In genomic region chr14:104274752-104275151, GRCm38 (mm10) we compare ENCODE assay signal across 15 mouse cellular contexts.
"Had no signal": no experiment of that assay in that cellular context is flagged by ENCODE, and none has a peak within 500 bp of the region (broad histone marks: within the 10 kb centered on the region; RNA-seq: fewer than 3 reads in every experiment).

No protein-coding gene starts in this region.

- H3K9me3 ChIP-seq: neural tube, embryonic 15.5 days; stomach, embryonic 15.5 days had no signal

- DNase-seq: retina, postnatal 1 day; right cerebral cortex, adult 18-20 months; right cerebral cortex, postnatal 14 days; right cerebral cortex, postnatal 25 days; right cerebral cortex, postnatal 4 days; spleen, adult 18-20 months; thymus, adult 18-20 months; thymus, adult 2 months; thymus, postnatal 14 days; thymus, postnatal 25 days; thymus, postnatal 36 days; thymus, postnatal 4 days had no signal

- H3K27ac ChIP-seq: neural tube, embryonic 15.5 days; stomach, embryonic 15.5 days; stomach, postnatal 0 days had no signal

- H3K9ac ChIP-seq: neural tube, embryonic 15.5 days; stomach, embryonic 15.5 days had no signal

- H3K4me3 ChIP-seq: neural tube, embryonic 15.5 days; stomach, embryonic 15.5 days had no signal

- H3K27me3 ChIP-seq: neural tube, embryonic 15.5 days; stomach, embryonic 15.5 days had no signal

- H3K4me2 ChIP-seq: neural tube, embryonic 15.5 days; stomach, embryonic 15.5 days had no signal

- H3K4me1 ChIP-seq: neural tube, embryonic 15.5 days; stomach, embryonic 15.5 days had no signal

- H3K36me3 ChIP-seq: neural tube, embryonic 15.5 days; stomach, embryonic 15.5 days had no signal
